Mouse (Mus musculus) megakaryocyte progenitor cell, adult 5-6 weeks (primary cell): ENCODE results near the gene 2010111I01Rik. TPM values are rescaled to one million over a fixed set of nuclear protein-coding genes. Genes with fewer than 3 reads are reported as not detected.
A peak's percentile ranks its signal among the peaks of the same experiment; 100 is the strongest.

Experiments used
- ATAC-seq: replicated peaks from 2 replicates; pipeline ENCODE4 v1.8.0; 2016; ENCODE audit warnings: mild to moderate bottlenecking, moderate TSS enrichment, inconsistent platforms; ENCODE audit not compliant: poor library complexity
- total RNA-seq, 2 experiments: library from RNA; stranded (forward) in 1 of 2; stranded (reverse) in 1 of 2; fragments of 157-497, 149-512 nt in 1 of 2; fragments of 200-1000 nt in 1 of 2; gene quantifications; 2 replicates each; pipeline versions ENCODE4 v1.2.3 to v1.2.4; 2015 to 2017

2010111I01Rik gene
- total RNA-seq, 2 experiments from 2014 or later: 53.7 to 90.2 TPM

DNA sequence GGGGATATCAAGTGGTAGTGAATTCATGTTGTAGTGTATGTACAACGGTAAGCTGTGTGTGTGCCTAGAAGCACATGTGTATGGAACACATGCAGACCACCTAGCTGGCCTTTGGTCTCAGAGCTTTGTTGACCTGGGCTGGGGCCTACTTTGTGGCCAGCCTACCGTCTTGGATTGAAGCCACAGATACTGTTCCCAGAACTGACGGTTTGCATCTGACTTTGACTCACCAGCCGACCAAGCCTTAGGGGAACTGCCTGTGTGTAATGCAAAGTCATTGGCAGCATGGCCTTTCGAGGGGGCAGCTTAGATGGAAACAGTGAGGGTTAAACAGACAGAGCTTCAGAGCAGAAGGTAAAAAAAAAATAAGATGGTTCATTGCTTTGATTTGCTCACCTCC, 288.5 kb downstream of the 2010111I01Rik start:
- peak; percentile 57 for ATAC-seq

DNA sequence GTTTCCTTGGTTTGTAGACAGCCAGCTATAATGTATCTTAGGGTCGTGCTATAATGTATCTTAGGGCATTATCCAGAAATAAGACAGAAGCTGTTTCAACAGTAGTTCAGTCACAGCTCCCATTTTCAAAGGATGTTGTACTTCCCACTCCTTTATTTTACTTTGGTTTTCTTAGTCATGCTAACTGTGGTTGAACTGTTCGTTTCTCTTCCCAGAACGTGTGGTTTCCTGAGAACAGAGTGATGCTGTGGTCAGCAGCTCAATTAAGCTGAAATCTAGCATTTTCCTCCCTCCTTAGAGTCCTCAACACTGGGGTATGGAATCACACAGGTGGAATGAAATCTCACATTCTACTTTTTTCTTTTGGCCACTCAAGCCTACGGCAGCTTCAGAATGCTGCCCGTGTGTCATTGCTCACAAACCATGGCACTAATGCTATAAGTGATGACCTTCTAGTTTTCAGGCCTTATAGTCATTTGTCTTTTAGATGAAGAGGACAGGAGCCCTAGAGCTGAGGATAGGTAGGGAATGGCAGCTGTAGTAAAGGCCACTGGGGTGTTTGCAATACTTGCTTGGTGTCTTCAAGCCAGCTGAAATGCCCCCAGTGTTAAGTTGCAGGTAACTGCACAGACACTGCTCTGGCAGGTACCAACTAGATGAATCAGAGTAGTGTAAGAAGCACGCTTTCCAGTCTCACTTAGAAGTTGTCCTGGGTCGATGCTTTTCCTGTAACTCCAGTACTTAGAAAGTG, 289.4 kb downstream of the 2010111I01Rik start:
- ATAC-seq: 0 out of 2 replicates have a peak, but pooled peaks have one; percentile 3

DNA sequence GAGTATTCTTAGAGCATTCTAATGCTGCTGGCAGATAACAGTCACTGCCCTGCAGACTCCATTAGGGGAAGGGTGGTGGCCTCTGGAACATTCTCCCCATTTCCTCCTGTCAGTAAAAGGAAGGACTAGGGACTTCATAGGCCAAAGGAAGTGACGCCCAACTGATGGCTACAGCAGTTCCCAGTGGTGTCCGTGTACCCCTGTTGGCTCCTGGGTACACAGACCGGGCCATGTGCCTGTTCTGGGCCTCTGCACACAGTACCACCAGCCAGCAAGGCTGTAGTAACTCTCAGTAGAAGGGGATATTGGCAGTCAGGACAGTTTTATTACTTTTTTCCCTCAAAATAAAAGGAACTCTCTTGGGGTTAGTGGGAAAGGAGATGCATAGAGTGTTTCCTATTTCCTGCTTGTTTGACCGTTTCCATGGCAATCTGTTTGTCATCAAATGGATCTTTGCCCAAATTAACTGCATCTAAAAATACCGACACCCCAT, 290.9 kb downstream of the 2010111I01Rik start:
- ATAC-seq: peak; percentile 18

DNA sequence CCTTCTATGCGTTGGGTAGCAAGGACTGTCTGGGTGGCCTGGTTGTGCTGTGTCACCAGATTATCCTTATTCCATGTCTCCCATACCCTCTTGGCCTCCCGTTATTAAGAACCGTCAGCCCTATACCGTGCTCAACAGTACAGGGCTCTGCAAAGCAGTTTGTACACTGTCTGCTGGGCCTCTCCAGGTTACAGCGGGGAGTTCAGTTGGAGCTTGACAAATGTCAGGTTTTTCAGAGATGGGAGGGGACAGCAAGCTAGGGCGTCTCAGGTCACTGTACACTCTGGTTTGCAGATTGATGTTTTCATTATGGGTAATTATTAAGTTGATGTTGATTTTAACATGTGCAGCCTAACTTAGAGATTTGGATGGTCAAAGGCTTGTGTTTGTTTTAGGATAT, 291.5 kb downstream of the 2010111I01Rik start:
- no peak for ATAC-seq

DNA sequence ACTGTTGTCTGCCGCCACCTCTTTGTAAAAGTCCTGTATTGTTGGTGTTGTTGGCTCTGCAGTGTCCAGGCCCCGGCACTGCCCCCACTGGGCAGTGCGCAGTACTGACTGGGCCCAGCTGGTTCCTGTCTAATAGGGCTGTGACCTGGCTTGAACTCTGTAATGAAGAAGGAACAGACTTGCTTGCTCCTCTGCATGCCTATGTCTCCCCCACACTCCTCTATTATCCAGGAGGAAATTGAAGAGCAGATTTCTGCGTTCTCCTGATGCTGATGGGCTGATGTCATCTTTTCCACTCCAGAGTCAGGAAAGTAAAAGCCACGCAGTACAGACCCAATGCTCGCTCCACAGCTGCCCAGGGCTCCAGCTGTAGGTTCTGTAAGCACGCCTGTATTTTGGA, 292.1 kb downstream of the 2010111I01Rik start:
- ATAC-seq: peak; percentile 56

DNA sequence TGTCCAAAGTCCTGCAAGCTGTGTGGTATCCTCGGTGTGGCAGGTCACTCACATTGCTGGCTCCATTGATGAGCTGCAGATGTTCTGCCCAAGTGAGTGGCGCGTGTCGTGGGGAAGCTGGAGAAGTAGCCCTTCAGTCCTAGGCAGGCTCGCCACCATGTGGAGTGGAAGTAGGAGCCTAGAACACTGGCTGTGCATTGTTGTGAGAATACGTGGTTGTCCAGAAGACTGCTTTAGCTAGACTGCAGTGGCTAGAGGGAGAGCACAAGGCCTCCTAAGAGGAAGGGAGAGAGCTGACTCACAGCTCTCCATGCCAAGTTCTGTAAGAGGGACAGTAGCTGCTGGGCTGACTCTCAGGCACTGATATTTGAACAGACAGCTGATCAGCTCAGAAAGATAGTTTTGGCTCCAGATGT, 293.5 kb downstream of the 2010111I01Rik start:
- ATAC-seq: 0 out of 2 replicates have a peak, but pooled peaks have one; percentile 6

DNA sequence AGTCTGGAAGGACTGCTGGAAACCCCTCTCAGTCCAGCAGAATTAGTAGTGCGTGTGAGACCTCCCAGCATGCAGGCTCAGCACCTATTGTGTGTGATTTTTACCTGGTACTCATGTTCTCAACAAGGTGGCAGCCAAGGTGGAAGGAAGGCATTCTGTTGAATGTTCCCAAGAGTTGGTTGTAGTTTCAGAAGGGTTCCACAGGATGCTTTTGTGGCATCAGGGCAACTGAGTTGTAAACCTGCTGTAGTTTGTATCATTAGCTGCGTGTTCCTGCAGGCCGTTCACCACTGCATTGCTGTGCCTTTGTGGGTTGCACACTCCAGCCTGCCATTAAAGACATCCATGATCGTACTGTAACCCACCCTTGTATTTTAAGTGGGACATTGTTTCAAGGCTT, 294.0 kb downstream of the 2010111I01Rik start:
- no peak for ATAC-seq

DNA sequence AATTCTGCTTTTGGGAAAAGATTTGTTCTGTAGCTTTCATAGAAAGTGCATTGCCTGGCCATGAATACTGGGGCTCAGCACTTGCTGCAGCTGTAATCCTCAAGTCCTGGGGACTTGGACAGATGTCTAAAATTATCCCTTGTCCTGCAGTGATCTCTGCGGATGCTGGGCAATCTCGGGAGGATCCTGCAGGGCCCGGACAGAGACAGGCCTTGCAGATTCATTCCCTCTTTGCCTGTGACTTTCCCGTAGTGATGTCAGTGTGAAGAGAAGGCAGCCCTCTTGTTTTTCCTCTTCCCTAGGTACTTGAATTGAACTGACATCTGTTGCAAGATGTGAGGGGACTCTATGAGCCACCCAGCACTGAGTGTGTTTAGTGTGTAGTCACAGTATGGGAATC, 295.4 kb downstream of the 2010111I01Rik start:
- no peak for ATAC-seq

DNA sequence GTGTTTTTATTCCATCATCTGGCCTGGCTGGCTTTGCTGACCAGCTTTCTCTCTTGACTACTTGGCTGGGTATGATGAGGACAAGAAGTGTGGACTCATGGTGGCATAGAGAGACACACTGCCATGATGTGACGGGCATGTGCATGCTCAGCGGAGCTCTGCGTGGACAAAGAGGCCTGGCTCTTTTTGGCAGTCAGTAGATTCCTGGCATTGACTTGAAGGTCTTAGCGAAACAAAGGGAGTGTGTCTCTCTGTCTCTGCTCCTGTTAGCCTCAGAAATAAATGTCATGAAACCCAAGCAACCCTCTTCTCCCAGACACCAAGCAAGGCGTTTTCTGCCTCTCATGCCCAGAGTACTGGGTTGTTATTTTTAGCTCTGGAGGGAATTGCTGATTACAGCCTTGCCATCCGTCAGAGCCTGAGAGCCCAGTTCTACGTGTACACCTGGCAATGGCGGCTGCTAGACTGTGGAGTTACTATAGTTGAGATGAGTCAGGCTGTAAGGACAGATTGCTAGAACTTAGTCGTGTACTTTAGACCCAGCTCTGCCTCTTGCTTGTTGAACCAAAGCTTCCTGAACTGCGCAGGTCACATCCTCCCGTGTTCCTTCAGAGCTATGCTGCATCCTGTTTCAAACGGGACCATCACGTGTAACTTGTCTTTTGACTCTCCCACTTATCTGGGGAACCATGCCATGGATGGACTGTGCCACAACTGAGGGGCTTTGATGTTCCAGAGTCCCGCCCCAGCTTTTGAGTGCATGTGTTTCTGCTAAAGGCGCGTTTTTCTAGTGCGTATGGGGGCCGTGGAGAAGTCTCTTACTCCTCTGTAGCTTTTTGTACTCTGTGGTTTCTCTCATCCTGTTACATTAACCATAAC, 296.3 kb downstream of the 2010111I01Rik start:
- ATAC-seq: peak; percentile 15; the same call in 1 of the 2 replicates

DNA sequence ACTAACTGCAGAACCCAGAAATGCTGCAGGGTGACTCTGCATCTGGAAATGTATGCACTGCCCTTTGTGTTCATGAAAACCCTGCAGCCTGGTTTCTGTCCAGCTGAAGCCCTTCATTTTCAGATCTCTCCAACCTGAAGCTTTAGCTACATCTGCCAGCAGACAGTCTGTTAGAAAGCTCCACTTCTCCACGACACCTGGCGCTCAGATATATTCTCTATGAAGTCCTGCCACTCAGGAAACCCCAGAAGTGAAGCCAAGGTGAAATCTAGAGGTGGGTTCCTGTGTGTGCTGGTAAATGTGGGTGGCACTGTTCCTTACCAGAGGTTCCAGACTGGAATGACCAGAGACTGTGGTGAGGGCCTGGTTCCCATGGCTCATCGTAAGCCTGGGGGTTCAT, 297.0 kb downstream of the 2010111I01Rik start:
- no peak for ATAC-seq

DNA sequence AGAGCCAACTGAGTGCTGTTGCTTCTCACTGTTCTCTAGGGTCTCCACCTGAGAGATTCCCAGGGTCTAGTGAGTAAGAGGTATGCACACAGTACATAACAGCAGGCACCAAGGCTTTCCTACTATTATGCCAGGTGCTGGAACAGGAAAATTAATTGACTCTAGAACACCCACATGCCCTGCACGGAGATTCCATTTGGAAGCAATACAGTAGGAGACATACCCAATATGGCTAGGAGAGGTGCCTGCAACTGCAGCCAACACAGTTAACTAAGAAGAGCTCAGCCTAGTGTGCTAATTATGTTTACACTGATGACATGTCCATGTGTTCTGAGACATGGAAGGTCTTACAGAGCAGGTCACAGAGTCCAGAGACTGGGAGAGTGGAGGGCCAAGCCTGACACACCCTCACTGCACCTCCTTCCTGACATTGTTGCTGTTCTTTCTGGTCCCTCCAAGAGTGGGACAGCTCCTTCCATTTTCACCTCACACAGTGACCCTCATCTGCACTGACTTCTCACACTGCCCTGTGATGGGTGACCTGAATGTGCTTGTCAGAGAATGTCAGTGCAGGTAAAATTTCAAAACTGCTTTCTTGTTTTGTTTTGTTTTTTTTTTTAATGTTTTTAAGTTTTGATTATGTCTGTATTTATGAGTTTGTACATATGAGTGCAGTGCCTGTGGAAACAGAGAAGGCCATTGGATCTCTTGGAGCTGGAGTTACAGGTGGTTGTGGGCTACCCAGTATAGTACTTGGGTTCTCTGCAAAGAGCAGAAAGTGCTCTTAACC, 297.7 kb downstream of the 2010111I01Rik start:
- no peak for ATAC-seq

DNA sequence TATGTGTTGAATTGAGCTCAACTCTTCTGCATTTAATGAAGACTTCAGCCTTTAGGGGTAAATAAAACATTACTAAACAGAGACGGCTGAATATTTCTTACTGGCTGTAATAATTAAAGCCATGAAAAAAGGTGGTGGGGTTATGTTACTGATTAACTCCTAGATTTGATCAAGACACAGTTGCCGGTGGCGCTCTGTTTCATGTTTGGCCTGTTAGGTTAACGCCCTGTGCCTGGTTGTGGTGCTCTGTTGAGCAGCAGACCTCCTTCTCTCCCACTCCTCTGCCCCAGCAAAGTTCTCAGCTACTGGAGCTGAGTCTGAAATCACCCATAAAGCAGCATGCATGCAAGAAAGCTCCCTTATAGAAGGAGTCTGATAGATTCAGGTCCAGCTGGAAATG, 303.7 kb downstream of the 2010111I01Rik start:
- 0 out of 2 replicates have a peak, but pooled peaks have one; percentile 26 for ATAC-seq

DNA sequence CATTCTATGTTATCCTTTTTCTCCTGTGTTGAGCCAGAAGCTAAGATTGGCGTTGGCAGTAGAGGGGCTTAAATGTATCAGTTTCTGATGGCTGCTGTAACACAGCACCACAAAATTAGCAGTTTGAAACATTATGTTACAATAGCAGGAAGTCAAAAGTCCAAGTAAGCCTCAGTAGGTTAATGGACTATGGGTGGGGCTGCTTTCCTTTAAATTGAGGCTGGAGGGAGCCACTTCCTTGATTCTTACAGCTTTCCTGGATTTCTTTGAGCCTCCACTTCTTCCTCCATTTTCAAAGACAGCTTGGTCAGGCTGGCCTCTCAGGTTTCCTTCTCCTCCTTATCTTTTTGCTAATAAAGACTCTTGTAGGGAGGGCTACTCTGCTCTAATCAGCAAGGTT, 304.1 kb downstream of the 2010111I01Rik start:
- ATAC-seq: no peak

DNA sequence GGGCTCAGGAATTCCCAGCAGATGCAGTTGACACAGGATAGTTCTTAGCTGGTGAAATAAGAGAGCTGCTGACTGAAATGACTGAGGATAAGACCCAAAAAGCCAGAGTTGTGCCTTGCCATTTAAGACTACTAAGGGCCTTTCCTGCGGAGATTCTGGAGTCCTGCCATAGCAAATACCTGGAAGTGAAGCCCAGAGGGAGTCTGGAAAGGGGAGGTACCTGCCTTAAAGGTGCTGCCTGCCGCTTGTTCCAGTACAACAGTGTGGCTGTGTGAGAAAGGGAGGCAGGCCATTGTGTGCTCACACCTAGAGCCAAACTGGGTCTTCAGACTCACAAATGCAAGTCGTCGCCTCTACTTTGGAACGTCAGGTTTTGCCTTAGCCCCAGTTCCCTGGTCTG, 305.5 kb downstream of the 2010111I01Rik start:
- ATAC-seq: no peak

DNA sequence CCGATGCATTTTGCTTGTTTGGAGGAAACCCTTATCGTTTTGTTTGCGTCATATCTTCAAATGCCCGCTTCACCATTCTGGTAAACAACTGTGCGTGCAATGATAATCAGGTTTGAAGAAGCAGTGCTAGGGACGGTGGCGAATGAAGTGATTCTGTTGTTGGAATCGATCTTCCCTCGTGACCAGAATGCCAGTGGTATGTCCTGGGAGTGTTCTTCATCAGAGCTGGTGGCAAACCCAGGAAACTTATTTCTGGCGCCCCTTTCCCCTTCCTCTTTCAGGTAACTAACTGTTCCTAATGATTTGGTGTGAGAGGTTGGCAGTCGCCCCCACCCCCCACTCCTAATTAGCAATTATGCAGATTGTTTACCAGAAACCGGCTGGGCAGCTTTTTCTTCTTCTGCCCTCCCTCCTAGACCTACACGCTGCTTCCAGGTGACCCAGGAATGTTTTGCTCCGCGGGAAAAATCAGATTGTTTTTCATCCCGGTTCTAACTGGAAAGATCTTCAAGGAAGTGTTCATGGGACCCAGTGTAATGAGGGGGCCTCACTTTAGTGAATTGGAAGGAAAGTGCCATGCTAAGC, 307.4 kb downstream of the 2010111I01Rik start:
- no peak for ATAC-seq

DNA sequence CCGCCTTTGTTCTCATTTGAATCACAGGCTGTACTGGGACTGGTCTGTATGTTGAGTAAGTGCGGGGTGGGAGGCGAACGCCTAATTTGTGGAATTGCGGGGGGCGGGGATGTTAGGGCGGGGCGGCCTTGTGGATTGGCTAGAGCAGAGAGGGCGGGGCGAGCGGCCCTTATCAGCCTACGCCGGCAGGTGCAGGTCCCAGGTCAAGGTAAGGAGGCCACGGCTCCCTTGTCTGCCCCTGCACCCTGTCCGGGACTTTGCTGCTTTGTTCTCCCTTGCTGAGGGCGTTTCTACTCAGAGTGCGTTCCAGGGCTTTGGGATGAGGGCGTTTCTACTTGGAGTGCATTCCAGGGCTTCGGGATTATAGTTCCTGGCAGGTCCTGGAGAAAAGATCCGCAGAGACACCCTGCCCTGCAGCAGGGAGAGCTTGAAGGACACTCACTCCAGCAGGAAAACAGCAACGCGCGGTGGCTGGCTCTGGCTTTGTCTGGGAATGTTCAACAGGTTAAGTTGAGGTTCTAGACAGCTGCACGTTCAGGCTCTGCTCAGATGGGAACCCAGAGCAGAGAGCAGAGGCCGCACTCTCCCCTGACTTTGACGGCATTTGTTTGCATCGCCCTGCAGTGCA, 308.0 kb downstream of the 2010111I01Rik start:
- ATAC-seq: no peak

DNA sequence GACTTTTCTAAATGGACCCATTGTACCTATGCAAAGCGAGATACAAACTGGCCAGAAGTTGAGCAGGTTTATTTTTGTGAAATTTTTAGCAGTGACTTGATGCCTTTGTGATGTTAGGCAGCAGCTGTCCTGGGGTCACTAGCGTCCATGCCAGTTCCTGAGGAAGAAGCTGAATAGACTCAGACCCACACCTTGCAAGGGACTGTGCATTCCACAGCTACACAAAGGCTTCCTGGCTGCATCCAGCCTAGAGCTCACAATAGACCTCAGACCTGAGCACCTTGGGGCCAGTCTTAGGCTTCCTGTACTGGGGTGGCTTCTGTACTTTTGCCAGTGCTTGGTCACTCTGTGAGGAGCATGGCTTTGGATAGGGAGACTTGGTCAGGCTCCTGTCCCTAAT, 309.2 kb downstream of the 2010111I01Rik start:
- no peak for ATAC-seq

DNA sequence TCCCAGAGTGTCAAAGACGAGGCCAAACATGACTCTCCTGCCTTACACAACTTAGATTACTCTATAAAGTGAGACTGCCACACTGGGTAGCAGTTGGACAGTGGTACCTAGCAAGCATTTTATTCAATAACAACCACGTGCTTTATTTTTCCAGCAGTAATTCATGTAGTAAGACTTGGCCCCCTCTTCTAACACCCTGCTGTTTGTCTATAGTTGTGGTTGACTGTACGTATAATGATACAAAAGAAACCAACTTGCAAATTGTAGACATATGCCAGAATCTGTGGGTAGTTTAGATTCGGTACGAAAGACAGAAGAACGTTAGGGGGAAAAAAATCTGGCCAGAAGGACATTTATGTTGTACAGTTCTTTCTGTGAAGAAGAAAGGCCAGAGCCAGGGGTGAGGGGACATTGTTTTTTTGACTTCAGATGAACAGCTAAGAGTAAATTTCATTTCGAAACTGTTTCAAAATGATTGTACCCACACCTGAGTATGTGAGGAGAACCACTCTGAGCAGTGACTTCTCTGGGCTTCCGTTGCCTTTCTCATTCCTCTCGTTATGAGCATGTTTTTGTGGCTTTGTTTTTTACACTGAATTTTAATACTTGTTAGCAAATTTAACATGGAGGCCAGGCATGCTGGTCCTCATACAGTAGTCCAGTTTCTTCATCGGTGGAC, 309.9 kb downstream of the 2010111I01Rik start:
- ATAC-seq: no peak

DNA sequence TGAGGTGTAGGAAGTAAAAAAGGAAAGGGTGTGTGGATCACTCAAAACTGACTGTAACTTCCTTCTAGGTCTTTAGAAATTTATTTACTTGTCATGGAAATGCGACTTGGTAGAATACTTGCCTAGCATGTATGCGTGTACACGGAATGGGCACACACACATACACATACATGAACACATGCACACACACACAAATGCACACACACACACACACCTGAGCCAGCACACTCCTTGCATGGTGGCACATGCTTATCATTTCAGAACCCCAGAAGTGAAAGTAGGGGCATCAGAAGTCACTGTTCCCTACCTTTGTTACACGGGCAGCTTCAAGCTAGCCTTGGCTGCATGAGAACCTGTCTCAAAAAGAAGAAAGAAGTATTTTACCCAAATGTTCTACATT, 311.7 kb downstream of the 2010111I01Rik start:
- no peak for ATAC-seq

DNA sequence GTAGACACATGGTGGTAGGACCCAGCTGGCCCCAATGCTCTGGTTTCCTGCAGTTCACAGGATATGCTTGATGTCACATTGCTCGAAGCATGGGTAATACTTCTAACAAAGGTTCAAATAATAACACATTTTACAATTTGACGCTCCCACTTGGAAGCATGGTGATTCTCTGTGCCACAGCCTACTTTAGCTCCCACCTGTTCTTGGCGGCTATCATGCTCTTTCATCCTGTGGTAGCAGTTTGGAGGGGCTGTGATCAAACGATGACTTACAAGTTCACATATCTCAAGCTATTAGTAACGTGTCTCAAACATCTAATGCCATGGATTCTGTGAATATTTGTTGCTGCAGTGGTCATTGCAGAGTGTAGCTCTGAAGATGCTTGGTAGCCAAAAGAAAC, 312.6 kb downstream of the 2010111I01Rik start:
- no peak for ATAC-seq
